Mouse (Mus musculus) cerebellum, postnatal 36 days (tissue): ENCODE results near the gene Xaf1.
"Not testable (repeated sequence)": the region's sequence is repeated elsewhere in the genome, so short reads cannot be mapped to it uniquely, and the experiment has no call there.

Experiments
- DNase-seq, 2 experiments: peaks; one replicate each; pipeline ENCODE4 v3.0.0; 2021 to 2022; ENCODE audit warnings: mixed read lengths in 2 of 2

Xaf1 gene

GRCm38 (mm10) chr11:72311355-72312001 lies 10.0 kb downstream of the Xaf1 start:
- no peak for DNase-seq

DNA sequence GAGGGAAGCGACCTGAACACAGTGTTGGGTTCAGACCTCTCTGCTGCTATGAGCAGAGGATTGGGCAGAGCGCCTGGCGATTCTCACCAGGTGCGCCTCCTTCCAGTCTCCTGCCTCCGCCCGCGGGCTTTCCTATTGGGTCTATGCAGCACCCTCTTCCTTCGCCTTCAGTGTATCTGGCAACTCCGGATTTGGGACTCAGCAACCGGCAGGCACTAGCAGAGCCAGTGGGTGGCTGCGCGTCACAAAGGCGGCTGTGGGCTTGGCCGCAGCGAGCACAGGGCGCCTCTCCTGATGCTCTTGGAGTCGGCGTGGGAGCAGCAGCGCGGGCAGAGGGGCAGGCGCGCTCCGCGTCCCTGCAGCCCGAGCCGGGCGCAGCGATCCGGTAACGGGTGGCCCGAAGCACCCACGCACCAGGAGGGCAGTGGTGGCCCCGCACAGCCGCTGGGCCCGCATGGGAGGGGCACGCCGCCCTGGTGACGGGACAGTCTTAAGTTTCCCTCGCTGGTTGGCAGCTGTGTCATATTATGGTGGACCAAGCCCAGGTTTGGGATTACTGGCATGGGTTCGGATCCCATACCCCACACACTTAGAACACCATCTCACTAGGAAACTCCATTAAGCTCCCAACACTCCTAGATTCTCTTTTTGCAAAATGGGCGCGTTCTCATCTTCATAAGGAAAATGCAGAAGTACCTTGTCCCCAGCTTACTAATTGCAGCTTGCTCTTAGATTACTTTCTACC lies 12.9 kb downstream of the Xaf1 start, which contains the start of gene Fbxo39:
Fbxo39 (plus strand) TSS at position 294 of the 745 bp plus-strand sequence.
- DNase-seq = no peak

GRCm38 (mm10) chr11:72318026-72318425 lies 16.6 kb downstream of the Xaf1 start:
- no peak for DNase-seq

GRCm38 (mm10) chr11:72324431-72324830 lies 23.0 kb downstream of the Xaf1 start:
- no peak for DNase-seq

- no peak for DNase-seq
Measured at GRCm38 (mm10) chr11:72325701-72326100, 24.3 kb downstream of the Xaf1 start.

DNA sequence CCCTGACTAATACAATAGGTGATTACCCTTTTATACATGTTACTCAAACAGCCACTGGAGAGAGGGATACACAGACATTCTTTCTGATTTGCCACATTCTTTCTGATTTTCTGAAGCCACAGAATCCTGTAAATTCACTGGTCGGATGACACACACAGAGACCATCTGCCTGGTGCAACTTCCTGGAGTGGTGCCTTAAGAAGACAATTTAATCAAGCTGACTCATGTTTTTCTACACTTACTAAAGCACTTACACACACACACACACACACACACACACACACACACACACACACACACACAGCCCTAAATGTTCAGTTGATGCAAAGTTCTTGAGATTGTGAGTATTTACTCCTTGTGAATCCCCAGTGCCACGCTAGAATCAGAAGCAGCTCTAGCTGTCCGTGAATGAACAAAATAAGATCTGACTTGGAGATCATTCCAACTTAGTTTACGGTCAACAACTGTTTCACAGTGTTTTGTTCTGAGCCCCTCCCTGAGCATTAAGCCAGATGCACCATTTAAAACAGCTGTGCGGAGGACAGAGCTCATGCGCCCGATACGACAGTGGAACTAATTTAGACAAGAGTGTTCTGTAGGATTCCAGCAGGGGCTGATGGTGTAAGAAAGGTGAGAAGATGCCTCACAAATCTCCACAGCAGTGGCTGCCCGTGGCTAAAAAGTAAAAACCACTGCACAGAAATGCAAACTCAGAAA lies 31.7 kb downstream of the Xaf1 start:
- DNase-seq = no peak

DNA sequence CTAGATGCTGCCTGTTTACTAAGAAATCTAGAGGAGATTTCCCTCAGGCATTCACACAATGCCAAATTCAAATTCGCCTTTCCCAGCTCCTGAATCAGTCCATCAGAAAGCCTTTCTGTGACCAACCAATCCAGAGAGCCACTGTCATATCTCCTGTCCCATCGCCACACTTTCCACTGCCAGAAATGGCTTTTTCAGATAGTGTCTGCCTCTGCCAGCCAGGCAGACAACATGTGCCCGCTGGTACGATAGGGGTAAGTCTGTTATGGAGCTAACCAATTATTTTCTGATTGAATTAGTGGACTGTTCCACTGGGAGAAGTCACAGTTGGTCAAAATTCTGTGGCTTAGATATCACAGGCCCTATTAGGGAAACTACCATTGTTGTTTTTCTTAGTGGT lies 33.2 kb downstream of the Xaf1 start:
- DNase-seq = no peak

- DNase-seq = no peak
Measured at GRCm38 (mm10) chr11:72336726-72337125, 35.3 kb downstream of the Xaf1 start.

DNA sequence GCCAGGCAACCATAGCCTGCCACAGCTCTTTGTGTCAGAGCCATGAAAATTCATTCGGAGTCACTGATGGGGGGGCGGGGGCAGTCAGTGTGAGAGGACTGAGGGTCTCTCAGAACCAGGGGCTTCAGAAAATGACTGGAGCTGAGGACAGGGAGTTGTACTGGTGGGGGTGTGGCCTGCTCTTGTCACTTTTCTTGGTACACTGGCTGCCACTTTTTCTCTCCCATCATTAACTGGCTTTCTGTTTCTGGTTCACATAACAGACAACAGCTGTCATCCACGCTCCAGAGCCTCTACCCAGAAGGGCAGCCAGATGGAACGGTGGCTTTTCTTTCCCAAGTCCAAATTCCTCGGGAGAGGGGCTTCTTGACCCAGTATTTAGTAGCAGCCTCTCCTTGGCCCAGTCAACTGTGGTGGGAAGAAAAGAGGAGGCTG lies 37.0 kb downstream of the Xaf1 start:
- no peak for DNase-seq

DNA sequence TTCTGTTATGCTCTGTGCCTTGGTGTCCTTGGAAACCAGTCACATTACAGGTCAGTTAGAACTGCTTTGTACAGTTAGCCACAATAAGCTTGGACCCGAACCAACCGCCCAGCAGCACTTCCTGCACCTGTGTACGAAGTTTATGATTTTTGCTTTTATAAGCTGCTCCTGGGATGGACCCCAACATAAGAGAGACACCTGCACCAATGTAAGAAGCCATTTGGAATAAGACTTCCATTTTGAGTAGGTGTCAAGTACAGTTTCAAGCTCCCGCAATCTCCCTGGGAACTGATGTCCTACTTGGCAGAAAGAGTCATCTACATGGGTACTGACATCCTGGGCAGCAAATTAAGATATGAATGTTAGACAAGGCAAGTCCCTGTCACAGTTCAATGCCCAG lies 38.3 kb downstream of the Xaf1 start:
- DNase-seq = no peak

- peak; percentile 57 to 58 for DNase-seq
Measured at GRCm38 (mm10) chr11:72342549-72343237, 41.3 kb downstream of the Xaf1 start.

GRCm38 (mm10) chr11:72343238-72343625 lies 41.8 kb downstream of the Xaf1 start:
- not testable (repeated sequence) for DNase-seq

GRCm38 (mm10) chr11:72343904-72344303 lies 42.5 kb downstream of the Xaf1 start:
- peak; percentile 29 to 39 for DNase-seq

GRCm38 (mm10) chr11:72344486-72344885 lies 43.1 kb downstream of the Xaf1 start:
- DNase-seq = no peak

DNA sequence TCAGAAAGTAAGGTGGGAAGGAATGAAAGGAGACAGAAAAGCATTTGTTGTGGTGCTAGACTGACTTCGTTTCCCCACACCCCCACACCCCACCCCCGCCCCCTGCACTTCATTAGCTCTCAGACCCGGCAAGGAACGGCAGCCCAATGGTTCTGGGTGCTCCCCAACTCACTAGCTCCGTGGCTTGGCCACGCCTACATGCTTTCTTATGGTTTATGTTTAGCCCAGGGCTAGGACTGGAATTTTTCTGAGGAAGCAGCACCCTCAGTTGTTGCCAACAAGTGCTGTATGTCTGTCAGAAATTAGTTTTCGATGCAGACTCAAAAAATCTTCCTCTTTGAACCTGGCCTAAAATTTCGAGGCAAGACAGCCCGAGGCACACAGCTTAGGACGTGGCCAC lies 47.1 kb downstream of the Xaf1 start:
- DNase-seq = no peak

DNA sequence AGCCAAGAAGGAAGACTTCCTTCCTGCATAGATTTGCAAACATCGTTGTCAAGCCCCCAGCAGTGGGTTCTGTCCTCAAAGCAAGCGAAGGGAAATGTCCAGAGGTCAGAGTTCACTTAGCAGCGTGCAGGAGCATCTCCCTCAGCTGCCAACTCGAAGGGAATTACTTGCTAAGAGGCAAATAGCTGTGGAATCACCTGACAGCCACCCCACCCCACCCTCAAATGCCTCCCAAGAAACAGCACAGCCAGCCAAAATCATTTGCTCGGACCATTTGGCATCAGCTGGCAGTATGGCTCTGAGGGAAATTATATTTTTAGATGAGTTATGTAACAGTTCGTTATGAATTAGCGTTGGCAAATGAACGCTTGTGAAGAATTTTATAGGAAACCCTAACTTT lies 47.6 kb downstream of the Xaf1 start:
- DNase-seq = peak; percentile 51 to 52

DNA sequence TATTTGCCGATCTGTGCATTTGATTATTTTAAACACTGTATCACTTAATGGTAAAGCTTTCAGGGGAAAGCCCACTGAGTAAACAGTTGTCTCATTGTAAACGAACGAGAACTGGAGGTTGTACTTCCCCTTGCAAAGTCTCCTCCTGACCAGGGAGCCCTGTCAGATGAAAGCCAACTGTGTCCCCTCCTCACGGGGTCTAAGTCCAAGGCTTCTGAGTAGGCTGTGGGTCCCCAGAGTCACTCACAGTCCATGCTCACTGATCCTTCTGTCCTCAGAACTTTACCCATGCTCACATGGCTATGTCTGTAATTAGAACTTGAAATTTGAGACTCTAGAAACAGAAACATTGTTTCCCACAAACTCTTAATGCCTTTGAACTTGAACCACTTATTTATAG lies 48.2 kb downstream of the Xaf1 start:
- no peak for DNase-seq

DNA sequence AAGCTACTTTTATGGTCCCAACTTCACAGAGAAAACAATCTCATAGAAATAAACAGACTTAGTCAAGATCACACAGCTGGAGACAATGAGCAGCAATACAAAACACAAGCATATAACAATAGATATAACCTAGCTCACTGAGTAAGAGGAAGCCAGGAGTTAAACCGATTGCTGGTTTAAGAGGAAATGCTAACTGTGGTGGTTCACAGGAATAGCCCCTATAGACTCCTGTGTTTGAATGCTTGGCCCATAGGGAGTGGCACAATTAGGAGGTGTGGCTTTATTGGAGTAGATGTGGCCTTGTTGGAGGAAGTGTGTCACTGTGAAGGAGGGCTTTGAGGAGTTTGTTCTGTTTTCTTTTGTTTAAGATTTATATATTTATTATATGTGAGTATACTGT lies 50.8 kb downstream of the Xaf1 start:
- DNase-seq = no peak

- DNase-seq = no peak
Measured at GRCm38 (mm10) chr11:72353186-72353585, 51.8 kb downstream of the Xaf1 start.

GRCm38 (mm10) chr11:72354971-72355728 lies 53.7 kb downstream of the Xaf1 start:
- DNase-seq = peak; percentile 57 to 60

GRCm38 (mm10) chr11:72361385-72362346 lies 60.2 kb downstream of the Xaf1 start:
- peak; percentile 40 to 49 for DNase-seq
